Mouse (Mus musculus) liver, postnatal 0 days (tissue): Measurements from ENCODE around the gene Wdr54. TPM values are rescaled to one million over a fixed set of nuclear protein-coding genes. Genes with fewer than 3 reads are reported as not detected.

ENCODE experiments used
- ATAC-seq: fragments of 200-750 bp; cut with Nextera tagmentation; 2 replicates; pipeline ENCODE4 v1.8.0; 2017; ENCODE audit warnings: mild to moderate bottlenecking, moderate library complexity
- DNase-seq: peaks from one replicate; pipeline ENCODE4 v3.0.0-alpha.2; 2016
- H3K27ac ChIP-seq: fragments of 300-500 bp; sonication (generic); 2 replicates; pipeline ENCODE4 v1.5.1; 2014; ENCODE audit warnings: antibody characterized with exemption, moderate library complexity, mild to moderate bottlenecking, low read depth
- H3K27me3 ChIP-seq: fragments of 300-500 bp; sonication (generic); 2 replicates; pipeline ENCODE4 v1.6.1; 2014; ENCODE audit warnings: low read length, control low read depth, mixed read lengths; ENCODE audit not compliant: insufficient read depth
- H3K36me3 ChIP-seq: fragments of 300-500 bp; sonication (generic); replicated peaks from 2 replicates; pipeline ENCODE4 v1.6.1; 2014; ENCODE audit warnings: mild to moderate bottlenecking, control low read depth, low read length, moderate library complexity, mixed read lengths; ENCODE audit not compliant: insufficient read depth
- H3K4me1 ChIP-seq: fragments of 300-500 bp; sonication (generic); 2 replicates; pipeline ENCODE4 v1.6.1; 2014; ENCODE audit warnings: antibody characterized with exemption, mild to moderate bottlenecking, control low read depth; ENCODE audit not compliant: insufficient read depth
- H3K4me2 ChIP-seq: fragments of 300-500 bp; sonication (generic); 2 replicates; pipeline ENCODE4 v1.6.1; 2014; ENCODE audit warnings: low read depth, mild to moderate bottlenecking, low read length, moderate library complexity, mixed read lengths
- H3K4me3 ChIP-seq: fragments of 300-500 bp; sonication (generic); 2 replicates; pipeline ENCODE4 v1.5.1; 2014; ENCODE audit warnings: low read depth, low read length
- H3K9ac ChIP-seq: fragments of 300-500 bp; sonication (generic); replicated peaks from 2 replicates; pipeline ENCODE4 v1.6.1; 2014; ENCODE audit warnings: mild to moderate bottlenecking, moderate library complexity
- H3K9me3 ChIP-seq: fragments of 300-500 bp; sonication (generic); 2 replicates; pipeline ENCODE4 v1.6.1; 2016; ENCODE audit warnings: mild to moderate bottlenecking, control low read depth, low read length, mixed read lengths
- CTCF ChIP-seq: sonication (generic); IDR thresholded peaks from 2 replicates; pipeline ENCODE4 v1.5.1; 2016; ENCODE audit warnings: antibody characterized with exemption, low read depth
- EP300 ChIP-seq: IDR thresholded peaks from 2 replicates; pipeline ENCODE4 v1.6.1; 2016; ENCODE audit warnings: antibody characterized with exemption, low read depth, mild to moderate bottlenecking
- WGBS: fragments of 180-500 bp; shearing (Covaris S2); extraction: QIAGEN DNeasy Blood & Tissue Kit; methylation state at CpG from one replicate; pipeline ENCODE4 v1.1.7; 2014; ENCODE audit not compliant: insufficient replicate concordance; 5-methylcytosine and 5-hydroxymethylcytosine counted together
- polyA plus RNA-seq: library from polyadenylated mRNA; unstranded; fragments of >200 nt; fragmentation: Nextera tagmentation; extraction: Ambion mirVana; gene quantifications from 2 replicates; pipeline ENCODE4 v1.2.1, GENCODE M21; 2015

The Wdr54 gene
- polyA plus RNA-seq, 1 experiment from 2014 or later: 0.20 TPM

- Histone ChIP-seq H3K4me1 (peaks cover 28% of the 10 kb centered on the region), H3K9me3 (no peaks in the 10 kb centered on the region), H3K4me2 (peak overlapping the region; percentile 98), H3K27ac (no peak overlapping the region), H3K36me3 (peaks cover 8% of the 10 kb centered on the region), H3K9ac (peak overlapping the region; percentile 85), H3K27me3 (no peaks in the 10 kb centered on the region), H3K4me3 (peak overlapping the region; percentile 57)
- TF ChIP-seq EP300 (no peak), CTCF (no peak)
- ATAC-seq (no peak), DNase-seq (no peak)
- 68% methylated on average over 11 of the region's 11 CpGs for WGBS
Measured at GRCm38 (mm10) chr6:83116373-83117164, 39.6 kb downstream of the Wdr54 start.

DNA sequence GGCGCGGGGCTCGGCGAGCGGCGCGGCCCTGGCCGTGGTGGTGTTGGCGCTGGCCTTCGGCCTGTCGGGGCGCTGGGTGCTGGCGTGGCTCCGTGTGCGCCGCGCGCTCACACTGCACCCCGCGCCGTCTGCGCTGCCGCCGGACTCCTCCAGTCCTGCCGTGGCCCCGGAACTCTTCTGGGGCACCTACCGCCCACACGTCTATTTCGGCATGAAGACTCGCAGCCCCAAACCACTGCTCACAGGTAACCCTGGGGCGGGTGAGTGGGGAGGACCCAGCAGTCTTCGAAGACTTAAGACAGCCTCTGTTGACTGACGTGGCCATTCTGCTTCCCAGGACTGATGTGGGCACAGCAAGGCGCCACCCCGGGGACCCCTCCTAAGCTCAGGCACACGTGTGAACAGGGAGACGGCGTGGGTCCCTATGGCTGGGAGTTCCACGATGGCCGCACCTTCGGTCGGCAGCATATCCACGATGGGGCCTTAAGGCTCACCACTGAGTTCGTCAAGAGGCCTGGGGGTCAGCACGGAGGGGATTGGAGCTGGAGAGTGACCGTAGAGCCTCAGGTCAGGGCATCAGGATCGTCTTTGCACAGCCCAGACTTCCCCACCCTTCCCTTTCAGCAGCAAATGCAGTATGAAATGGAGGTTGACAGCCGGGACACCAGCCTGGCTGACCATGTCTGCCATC, 40.4 kb downstream of the Wdr54 start:
- peak; percentile 58; the same call in 1 of the 2 replicates for ATAC-seq
- Histone ChIP-seq H3K9me3 (no peaks in the 10 kb centered on the region), H3K4me3 (peak overlapping the region; percentile 57), H3K27ac (peak overlapping the region; percentile 80), H3K4me1 (peaks cover 27% of the 10 kb centered on the region), H3K27me3 (no peaks in the 10 kb centered on the region), H3K36me3 (peaks cover 11% of the 10 kb centered on the region), H3K9ac (peak overlapping the region; percentile 85), H3K4me2 (peak overlapping the region; percentile 98)
- WGBS: under 1% methylated on average over 40 of the region's 48 CpGs
- no peak for DNase-seq
- TF ChIP-seq CTCF: no peak
- no peak for TF ChIP-seq EP300

DNA sequence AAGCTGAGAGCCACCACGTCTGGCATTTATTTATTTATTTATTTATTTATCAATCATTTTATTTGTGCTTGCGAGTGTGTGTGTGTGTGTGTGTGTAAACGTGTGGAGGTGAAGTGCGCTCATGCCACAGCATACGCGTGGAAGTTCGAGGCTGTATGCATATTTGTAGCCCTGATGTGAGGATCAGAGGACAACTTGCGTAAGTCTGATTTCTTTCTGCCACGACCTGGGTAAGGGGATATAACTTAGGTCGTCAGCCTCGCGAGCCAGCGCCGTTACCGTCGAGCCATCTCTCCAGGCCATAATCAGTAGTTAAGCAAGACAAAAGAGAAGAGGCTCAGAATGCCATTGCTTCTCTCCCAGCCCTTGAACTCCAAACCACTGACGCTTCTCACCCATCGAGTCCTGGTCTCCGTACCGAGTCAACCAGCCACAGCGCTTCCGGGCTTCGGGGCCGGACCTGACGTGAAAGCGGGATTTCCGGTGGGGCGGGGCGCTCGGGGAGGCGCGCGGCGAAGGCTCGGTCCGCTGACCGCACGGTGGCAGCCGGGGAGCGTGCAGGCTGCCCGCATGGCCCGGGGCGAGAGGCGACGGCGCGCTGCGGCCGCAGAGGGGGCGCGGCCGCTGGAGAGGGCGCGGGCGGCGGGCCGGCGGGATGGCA, 41.1 kb downstream of the Wdr54 start, which contains the start of gene Mogs:
Mogs (plus strand) TSS at position 486 of the 661 bp plus-strand sequence.
- Histone ChIP-seq H3K4me2 (peak within 1 kb of the TSS; percentile 98), H3K27ac (peak within 1 kb of the TSS; percentile 80), H3K36me3 (peaks cover 17% of the 10 kb centered on the region), H3K27me3 (no peaks in the 10 kb centered on the region), H3K9ac (peak within 1 kb of the TSS; percentile 85), H3K4me3 (peak within 1 kb of the TSS; percentile 57), H3K4me1 (peaks cover 22% of the 10 kb centered on the region), H3K9me3 (no peaks in the 10 kb centered on the region)
- peak; percentile 97 for DNase-seq
- TF ChIP-seq EP300 (no peak), CTCF (peak; percentile 65)
- ATAC-seq: peak; percentile 94
- 2% methylated on average over 51 of the region's 58 CpGs for WGBS

GRCm38 (mm10) chr6:83111510-83112136, 44.6 kb downstream of the Wdr54 start:
- 72% methylated on average over 4 of the region's 4 CpGs for WGBS
- H3K9me3 ChIP-seq: no peaks in the 10 kb centered on the region
- H3K27me3 ChIP-seq: no peaks in the 10 kb centered on the region
- TF ChIP-seq CTCF (no peak), EP300 (no peak)
- H3K4me2 ChIP-seq: no peak overlapping the region
- H3K9ac ChIP-seq: no peak overlapping the region
- H3K4me3 ChIP-seq: no peak overlapping the region
- peaks cover 30% of the 10 kb centered on the region for H3K4me1 ChIP-seq
- no peak for DNase-seq
- peaks cover 16% of the 10 kb centered on the region for H3K36me3 ChIP-seq
- no peak for ATAC-seq
- no peak overlapping the region for H3K27ac ChIP-seq

- Histone ChIP-seq H3K4me2 (peak within 1 kb of the TSS; percentile 80), H3K4me3 (peak within 1 kb of the TSS; percentile 77), H3K27ac (peak within 1 kb of the TSS; percentile 79), H3K27me3 (no peaks in the 10 kb centered on the region), H3K9me3 (no peaks in the 10 kb centered on the region), H3K9ac (peak within 1 kb of the TSS; percentile 84), H3K36me3 (peaks cover 18% of the 10 kb centered on the region), H3K4me1 (peaks cover 19% of the 10 kb centered on the region)
- WGBS: under 1% methylated on average over 74 of the region's 76 CpGs
- TF ChIP-seq CTCF: 0 out of 2 replicates have a peak, but pooled peaks have one; percentile 3
- peak; percentile 22; the same call in 1 of the 2 replicates for TF ChIP-seq EP300
- ATAC-seq (peak; percentile 87), DNase-seq (peak; percentile 85)
Measured at GRCm38 (mm10) chr6:83108762-83109668, 47.2 kb downstream of the Wdr54 start, which contains the start of gene Mrpl53. Mrpl53 (plus strand) TSS chr6:83109040.
